Mouse (Mus musculus): ENCODE results near the gene Tnk1.

DNA sequence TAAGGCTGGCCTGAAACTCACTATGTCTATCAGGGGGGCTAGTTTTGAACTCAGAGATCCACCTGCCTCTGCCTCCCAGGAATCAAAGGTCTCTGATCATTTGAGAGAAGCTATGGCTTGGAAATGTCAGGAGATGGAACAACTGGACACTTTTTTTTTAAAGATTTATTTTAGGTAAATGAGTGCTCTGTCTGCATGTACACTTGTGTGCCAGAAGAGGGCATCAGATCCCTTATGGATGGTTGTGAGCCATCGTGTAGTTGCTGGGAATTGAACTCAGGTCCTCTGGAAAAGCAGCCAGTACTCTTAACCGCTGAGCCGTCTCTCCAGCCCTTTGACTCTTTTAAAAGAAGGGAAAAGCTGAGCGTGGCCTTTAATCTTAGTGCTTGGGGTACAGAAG, 52.2 kb downstream of the Tnk1 start:
- no peak for TF ChIP-seq CTCF (IDR thresholded peaks at IDR 0.05; ENCODE audit: low read depth, low read length)
- no peak for TF ChIP-seq POLR2A (IDR thresholded peaks at IDR 0.05; ENCODE audit: borderline replicate concordance, low read depth, low read length)

Data from bone marrow macrophage, adult 2 months (primary cell).